Mouse (Mus musculus) CH12F3 (cell line): ENCODE data around the gene Gm10521.
"Not testable (repeated sequence)": the region's sequence is repeated elsewhere in the genome, so short reads cannot be mapped to it uniquely, and the experiment has no call there.

Experiments
- in situ Hi-C: fragments of 300-500 bp; cut with MboI; formaldehyde crosslinking; loops from 2 replicates; pipeline ENCODE4 v1.14.3; 2020; ENCODE audit warnings: low sequenced_read_pairs

Gene Gm10521

GRCm38 (mm10) chr1:171895364-171895763 lies at the start of gene Gm10521:
Gene Gm10521, plus strand, starts transcription at chr1:171895664.
- in situ Hi-C loops, result not testable (repeated sequence)

- in situ Hi-C loops, result no loop called here
Measured at GRCm38 (mm10) chr1:171848201-171848600, 47.3 kb upstream of the Gm10521 start.

- in situ Hi-C loops, result no loop called here
Measured at GRCm38 (mm10) chr1:171848757-171849156, 46.7 kb upstream of the Gm10521 start.

DNA sequence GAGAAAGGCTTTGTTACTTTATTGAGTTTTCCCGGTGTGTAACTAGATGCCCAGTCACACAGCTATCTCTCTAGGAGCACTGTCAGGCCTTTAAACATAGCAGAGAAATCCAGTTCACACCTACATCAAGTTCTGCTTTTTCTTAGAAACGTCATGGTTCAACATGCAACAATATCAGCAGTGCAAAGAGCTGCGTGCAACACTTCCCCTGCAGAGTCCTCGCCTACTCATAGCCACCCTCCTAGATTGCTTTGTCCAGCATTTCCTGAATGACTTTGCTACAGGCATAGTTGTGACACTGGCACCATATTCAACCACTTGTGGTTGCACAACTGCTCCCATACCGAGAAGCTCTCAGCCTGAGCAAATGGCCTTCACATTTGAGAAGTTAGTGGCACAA lies 46.0 kb upstream of the Gm10521 start:
- in situ Hi-C loops, result no loop called here

- in situ Hi-C loops, result no loop called here
Measured at GRCm38 (mm10) chr1:171865467-171865866, 30.0 kb upstream of the Gm10521 start.

DNA sequence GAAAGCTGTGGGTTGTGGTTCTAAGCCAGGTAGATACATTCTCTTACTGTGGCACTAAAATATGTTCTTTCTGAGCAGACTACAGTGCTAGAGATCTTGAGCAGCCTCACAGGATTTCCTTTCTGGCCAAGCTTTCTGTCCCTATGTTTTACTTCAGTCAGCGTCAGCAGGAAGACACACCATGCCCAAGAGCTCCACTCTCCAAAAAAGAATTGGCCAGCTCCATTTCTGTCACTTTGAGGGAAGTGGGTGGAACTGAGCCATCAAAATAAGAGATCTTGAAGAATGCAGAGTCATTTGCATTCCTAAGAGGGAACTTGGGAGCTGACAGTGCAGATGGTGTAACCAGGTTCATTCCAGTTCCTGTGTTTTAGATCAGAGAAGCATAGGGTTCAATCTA lies 8.5 kb upstream of the Gm10521 start:
- in situ Hi-C loops, result no loop called here

DNA sequence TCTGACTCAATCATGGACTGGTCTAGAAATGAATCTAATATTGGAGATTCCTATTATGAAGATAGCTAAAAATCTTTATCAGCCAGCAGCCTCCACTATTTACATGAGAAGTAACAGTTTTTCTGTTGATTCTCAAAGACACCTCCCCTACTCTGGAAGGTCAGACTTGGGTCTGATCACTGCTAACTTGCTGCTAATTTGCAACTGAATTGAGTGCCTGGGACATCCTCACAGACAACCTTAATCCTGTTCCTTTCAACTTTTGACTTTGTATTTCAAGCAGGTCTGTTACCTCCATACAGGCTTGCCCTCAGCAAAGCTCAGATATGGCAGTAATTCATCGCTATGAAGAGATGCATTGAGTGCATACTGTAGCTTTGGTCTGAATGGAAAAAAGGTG lies 8.5 kb downstream of the Gm10521 start:
- in situ Hi-C loops, result no loop called here

GRCm38 (mm10) chr1:171915638-171916458 lies 20.4 kb downstream of the Gm10521 start:
- in situ Hi-C loops, result no loop called here

DNA sequence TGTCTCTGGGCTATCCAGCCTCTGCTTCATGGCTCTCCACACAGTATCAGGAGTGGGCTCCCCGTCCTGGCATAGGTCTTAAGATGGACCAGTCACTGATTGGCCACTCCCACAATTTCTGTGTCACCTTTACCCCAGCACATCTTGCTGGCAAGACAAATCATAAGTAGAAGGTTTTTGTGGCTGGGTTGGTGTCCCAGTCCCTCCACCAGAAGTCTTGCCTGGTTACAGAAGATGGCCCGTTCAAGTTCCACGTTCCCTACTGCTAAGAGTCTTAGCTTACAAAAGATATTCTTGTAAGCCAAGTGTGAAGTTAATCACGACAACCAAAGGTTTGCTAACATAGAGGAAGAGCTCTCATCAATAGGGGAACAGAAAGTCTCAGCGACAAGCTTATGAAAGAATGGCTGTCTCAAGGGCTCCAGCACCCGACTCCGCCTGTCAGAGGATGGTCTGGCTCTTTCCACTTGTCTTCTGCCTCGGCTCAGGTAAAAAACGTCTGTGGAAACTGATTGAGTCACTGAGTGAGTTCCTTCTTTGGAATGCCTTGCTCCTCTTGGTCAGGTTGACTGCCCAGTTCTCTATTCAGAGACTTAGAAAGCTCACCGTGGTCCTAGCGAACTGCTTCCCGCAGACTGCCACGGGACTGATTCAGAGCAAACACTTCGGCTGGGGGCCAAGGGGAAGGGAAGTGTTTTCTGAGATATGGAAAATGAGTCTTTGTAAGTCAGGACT lies 22.0 kb downstream of the Gm10521 start, which contains the start of gene Slamf6:
Gene Slamf6 (plus strand): TSS at position 211 of the 735 bp plus-strand sequence.
- in situ Hi-C loops, result no loop called here

GRCm38 (mm10) chr1:171918136-171918920 lies 22.9 kb downstream of the Gm10521 start:
- in situ Hi-C loops, result no loop called here

- in situ Hi-C loops, result no loop called here
Measured at GRCm38 (mm10) chr1:171919193-171919592, 23.7 kb downstream of the Gm10521 start.

- in situ Hi-C loops, result no loop called here
Measured at GRCm38 (mm10) chr1:171919901-171920510, 24.5 kb downstream of the Gm10521 start.

GRCm38 (mm10) chr1:171920989-171921621 lies 25.6 kb downstream of the Gm10521 start:
- in situ Hi-C loops, result no loop called here

DNA sequence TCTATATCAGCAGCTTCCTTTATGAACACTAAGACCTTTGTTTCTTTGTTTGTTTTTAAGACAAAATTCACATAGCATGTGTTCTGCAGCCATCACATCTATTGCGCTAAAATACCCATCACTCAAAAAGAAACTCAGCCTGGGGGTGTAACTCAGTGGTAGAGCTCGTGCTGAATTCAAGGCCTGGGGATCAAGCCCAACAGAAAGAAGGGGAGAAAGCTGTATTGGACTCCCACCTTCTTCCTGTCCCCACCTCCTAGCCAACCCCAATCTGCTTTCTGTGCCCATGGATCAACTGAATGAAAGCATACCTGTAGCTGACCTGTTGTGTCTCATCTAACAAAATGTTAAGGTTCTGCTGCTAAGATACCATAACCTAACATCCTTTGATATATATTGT lies 26.2 kb downstream of the Gm10521 start:
- in situ Hi-C loops, result no loop called here

- in situ Hi-C loops, result no loop called here
Measured at GRCm38 (mm10) chr1:171922844-171923243, 27.4 kb downstream of the Gm10521 start.

DNA sequence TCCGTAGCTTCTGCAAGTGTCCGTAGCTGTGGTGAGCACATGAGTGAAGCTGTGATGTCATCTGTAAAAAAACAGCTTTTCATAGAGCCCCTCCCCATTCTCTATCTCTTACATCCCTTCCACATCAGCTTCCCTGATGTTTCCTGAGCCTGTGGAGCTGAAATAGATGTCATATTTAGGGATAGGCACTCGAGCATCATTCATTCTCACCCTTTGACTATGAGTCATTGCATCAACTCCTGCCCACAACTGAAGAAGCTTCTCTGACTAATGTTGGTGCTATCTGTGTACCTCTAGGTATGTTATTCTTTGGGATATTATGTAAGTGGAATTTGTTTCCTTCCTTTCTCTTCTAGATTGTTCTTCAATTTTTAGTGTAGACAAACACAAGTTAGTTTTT lies 29.4 kb downstream of the Gm10521 start:
- in situ Hi-C loops, result no loop called here

- in situ Hi-C loops, result no loop called here
Measured at GRCm38 (mm10) chr1:171933851-171934250, 38.4 kb downstream of the Gm10521 start.

- in situ Hi-C loops, result no loop called here
Measured at GRCm38 (mm10) chr1:171938952-171939948, 43.8 kb downstream of the Gm10521 start.

DNA sequence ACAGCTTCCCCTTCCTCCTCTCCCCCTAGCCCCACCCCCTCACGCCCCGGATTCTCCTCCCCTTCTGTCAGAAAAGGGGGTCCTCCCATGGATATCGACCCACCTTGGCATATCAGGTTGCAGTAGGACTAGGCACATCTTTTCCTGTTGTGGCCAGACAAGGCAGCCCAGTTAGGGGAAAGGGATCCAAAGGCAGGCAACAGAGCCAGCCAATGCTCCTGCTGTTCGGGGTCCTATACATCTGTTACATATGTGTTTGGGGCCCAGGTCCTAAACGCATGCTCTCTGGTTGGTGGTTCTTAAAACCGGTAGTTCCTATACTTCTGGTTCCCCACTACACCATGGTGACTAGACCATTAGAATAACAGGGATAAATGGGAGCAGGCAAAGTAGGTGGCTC lies 45.2 kb downstream of the Gm10521 start:
- in situ Hi-C loops, result no loop called here
